Mouse (Mus musculus) heart, adult 9 months (tissue): ENCODE measurements around the gene Nek7.

Source experiments
- DNase-seq, 2 experiments: peaks; one replicate each; pipeline ENCODE4 v3.0.0; 2022; ENCODE audit warnings: low spot score in 2 of 2

Nek7 gene

GRCm38 (mm10) chr1:138619996-138620461 lies at the start of gene Nek7:
TSS of gene Nek7 (minus strand) at chr1:138620141.
- peak; percentile 52 to 58 for DNase-seq

GRCm38 (mm10) chr1:138662342-138662741 lies 42.4 kb upstream of the Nek7 start:
- no peak for DNase-seq

DNA sequence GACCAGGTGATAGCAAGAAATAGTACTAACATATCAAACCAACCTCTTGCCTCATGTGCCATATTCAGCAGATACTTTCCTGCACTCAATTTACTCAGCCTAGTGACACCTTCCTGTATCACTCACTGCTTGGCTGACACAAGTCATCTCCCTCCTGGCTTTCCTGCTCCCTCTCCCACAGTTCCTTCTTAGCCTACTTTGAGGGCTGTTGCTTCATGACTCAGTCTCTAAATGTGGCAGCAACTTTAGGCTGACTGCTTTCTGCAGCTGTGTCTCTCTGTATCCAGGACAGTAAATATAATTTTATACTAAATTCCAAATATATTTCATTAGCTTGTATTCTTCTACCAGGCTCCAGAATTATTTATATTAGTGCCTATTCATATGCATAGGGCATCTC lies 34.3 kb upstream of the Nek7 start:
- DNase-seq, result no peak

- DNase-seq, result no peak
These were observed 25.1 kb upstream of the Nek7 start for GRCm38 (mm10) chr1:138644991-138645390.

- no peak for DNase-seq
These were observed 23.4 kb upstream of the Nek7 start for GRCm38 (mm10) chr1:138643306-138643830.

DNA sequence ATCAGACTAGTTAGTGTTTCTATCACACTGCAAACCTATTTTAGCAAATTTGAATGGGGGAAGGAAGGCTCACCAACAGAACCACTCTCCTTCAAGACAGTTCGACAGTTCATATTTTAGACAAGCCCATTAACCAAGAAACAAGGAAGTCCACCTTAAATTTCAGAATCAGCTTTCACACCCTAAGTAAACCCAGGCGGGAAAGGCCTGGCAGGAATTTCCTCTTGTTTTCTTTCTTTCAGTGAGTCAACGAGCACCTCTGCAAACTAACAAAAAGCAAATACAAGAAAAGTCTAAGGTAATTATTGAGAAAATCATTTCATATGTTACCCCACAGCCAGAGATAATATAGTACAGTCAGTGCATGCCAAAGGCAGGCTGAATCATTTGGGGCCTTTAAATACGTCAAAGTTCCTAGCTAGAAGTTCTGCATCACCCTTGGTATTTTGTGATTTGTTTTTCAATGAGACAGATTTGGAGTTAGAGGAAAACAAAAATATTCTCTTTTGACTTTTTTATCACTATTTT lies 21.1 kb upstream of the Nek7 start:
- DNase-seq, result no peak

GRCm38 (mm10) chr1:138637850-138638249 lies 17.9 kb upstream of the Nek7 start:
- peak in 1 of 2 experiments; percentile 15 for DNase-seq

- no peak for DNase-seq
These were observed 14.6 kb upstream of the Nek7 start for GRCm38 (mm10) chr1:138634561-138634960.

GRCm38 (mm10) chr1:138628919-138629318 lies 9.0 kb upstream of the Nek7 start:
- DNase-seq, result no peak

GRCm38 (mm10) chr1:138628486-138628885 lies 8.5 kb upstream of the Nek7 start:
- no peak for DNase-seq

DNA sequence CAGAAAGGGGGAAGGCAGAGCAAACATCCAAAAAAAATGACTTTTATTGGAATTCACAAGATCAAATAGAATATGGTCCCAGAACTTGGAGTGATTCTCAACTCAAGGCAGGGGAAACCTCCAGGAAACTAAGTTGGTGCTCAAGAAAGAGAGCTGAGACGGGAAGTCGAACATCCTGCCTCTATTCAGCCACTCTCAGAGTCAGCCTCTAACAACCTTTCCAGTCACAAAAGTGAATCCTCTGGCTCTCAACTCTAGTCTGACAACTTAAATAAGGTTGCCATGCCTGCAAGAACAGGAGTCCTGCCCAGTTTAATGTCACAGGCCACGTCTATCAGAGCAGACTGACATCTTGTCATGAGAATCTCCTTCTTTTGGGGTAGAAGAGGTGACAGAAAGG lies 7.9 kb upstream of the Nek7 start:
- no peak for DNase-seq

GRCm38 (mm10) chr1:138626288-138626687 lies 6.3 kb upstream of the Nek7 start:
- DNase-seq, result no peak

- DNase-seq, result no peak
These were observed 3.9 kb upstream of the Nek7 start for GRCm38 (mm10) chr1:138623870-138624269.

DNA sequence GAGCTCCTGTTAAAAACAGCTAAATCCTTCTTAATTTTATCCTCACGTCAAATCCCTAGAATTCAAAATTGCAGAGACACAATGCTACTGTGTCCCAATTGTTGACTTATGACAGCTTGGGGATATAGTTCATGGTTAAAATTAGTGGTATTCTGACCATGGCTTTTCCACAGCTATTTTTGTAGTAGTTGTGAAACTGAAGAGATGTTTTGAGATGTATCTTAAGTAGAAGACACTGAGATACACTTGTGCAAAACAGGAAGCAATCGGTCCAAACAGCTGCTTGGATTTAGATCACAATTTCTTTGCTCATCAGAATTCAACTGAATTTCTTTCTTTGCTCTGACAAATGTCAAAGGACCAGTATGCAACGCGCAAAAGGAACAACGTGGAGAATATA lies 2.9 kb upstream of the Nek7 start:
- no peak for DNase-seq

DNA sequence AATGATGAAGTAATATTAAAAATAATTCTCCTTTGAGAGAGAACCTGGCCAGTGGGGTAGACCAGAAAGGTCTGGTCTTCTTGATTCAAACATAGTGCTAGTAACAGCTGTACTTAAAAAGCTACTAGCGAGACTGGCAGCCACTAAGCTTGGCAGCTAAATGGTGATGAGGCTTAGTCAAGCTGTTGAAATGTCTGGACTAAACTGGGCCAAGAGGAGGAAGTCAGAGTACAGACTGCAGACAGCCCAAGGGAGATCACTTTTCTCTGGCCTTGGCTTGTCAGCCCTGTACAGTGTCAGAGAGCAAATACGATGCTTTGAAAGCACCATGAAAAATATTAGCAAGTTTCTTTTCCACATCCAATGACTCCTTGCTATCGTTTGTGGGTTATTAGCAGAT lies 2.5 kb upstream of the Nek7 start:
- DNase-seq, result peak; percentile 68 to 69

DNA sequence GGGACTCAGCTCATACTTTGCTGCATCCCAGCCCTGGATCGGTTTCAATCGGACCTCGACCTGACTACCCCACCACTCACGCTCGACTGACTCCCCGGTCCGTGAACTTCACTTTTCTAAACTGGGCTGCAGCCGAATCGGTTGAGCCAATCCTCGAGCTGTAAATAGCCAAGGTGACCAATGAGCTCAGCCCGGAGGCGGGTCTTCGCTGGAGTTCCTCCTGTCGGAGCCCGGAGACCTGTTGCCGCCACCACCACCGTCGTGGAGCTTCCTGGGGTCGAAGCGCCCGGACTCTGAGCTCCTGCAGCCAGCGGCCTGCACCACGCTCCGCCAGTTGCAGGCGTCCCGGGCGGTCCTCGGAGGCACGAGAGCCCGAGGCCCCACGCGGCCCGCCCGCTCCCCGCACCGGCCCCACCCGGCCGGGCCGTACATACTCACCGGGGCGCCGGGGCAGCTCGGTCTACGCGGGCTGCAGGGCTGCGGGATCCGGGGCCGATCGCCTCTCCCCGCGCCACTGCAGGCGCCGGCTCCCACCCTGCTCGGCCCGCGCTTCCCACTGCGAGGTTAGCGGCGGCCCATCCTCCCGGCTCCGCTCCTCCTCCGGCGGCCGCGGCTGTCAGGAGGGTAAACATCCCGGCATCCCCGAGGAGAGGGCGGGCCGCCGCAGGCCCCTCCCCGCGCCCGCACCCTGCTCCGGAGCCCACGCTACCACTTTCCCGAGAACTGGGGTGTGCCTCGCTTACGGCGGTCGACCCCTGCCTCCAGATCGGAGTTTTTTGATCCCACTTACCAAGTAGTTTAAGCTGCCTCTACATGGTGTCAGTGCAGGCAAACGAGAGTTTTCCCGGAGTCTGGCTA lies 598 bp downstream of the Nek7 start:
- peak; percentile 97 for DNase-seq

GRCm38 (mm10) chr1:138618012-138618354 lies 2.0 kb downstream of the Nek7 start:
- DNase-seq, result peak; percentile 91 to 92

GRCm38 (mm10) chr1:138617279-138618011 lies 2.5 kb downstream of the Nek7 start:
- no peak for DNase-seq

GRCm38 (mm10) chr1:138615388-138615787 lies 4.6 kb downstream of the Nek7 start:
- DNase-seq, result no peak

GRCm38 (mm10) chr1:138614552-138615287 lies 5.2 kb downstream of the Nek7 start:
- DNase-seq, result peak; percentile 8 to 56

GRCm38 (mm10) chr1:138612177-138612576 lies 7.8 kb downstream of the Nek7 start:
- DNase-seq, result no peak

DNA sequence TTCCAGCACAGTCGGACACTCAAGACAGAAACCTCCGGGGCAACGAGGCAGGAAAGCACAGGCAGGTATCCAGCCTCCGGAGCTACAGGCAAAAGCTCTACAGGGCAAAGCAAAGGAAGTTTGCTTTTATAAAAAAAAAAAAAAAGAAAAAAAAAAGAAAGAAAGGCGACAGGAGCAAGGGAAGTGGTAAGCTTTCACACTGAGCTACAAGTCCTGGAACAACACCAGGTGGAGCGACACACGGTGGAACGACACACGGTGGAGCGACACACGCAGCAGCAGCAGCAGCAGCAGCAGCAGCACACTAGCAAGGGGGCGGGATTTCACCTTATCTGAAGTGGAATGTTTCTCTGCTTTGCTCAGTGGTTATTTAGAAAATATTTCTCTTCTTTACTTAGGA lies 10.8 kb downstream of the Nek7 start:
- DNase-seq, result no peak
